Mouse (Mus musculus) MEL (cell line): ENCODE measurements around the gene Aff4. TPM values are rescaled to one million over a fixed set of nuclear protein-coding genes. Genes with fewer than 3 reads are reported as not detected.

Experiments
- GABPA ChIP-seq: IDR thresholded peaks from 2 replicates; pipeline ENCODE4 v1.6.1; 2012; ENCODE audit warnings: low read depth, mild to moderate bottlenecking, inconsistent platforms, low read length, improper control_type of control experiment, moderate library complexity
- GATA1 ChIP-seq: IDR thresholded peaks from 2 replicates; pipeline ENCODE4 v1.6.1; 2011; ENCODE audit warnings: low read depth, low read length, improper control_type of control experiment
- JUND ChIP-seq: IDR thresholded peaks from 2 replicates; pipeline ENCODE4 v1.6.1; 2011; ENCODE audit warnings: low read depth, mild to moderate bottlenecking, improper control_type of control experiment, low read length
- MAX ChIP-seq: IDR thresholded peaks from 2 replicates; pipeline ENCODE4 v1.6.1; 2011; ENCODE audit warnings: low read length, improper control_type of control experiment
- MXI1 ChIP-seq: IDR thresholded peaks from 2 replicates; pipeline ENCODE4 v1.6.1; 2011; ENCODE audit warnings: mild to moderate bottlenecking, low read depth, low read length, improper control_type of control experiment
- NELFE ChIP-seq: IDR thresholded peaks from 2 replicates; pipeline ENCODE4 v1.6.1; 2011; ENCODE audit warnings: low read depth, low read length, improper control_type of control experiment
- POLR2AphosphoS2 ChIP-seq: IDR thresholded peaks from 2 replicates; pipeline ENCODE4 v1.6.1; 2011; ENCODE audit warnings: low read length, improper control_type of control experiment
- POLR2AphosphoS5 ChIP-seq: IDR thresholded peaks from 2 replicates; pipeline ENCODE4 v1.6.1; 2012; ENCODE audit warnings: low read depth, borderline replicate concordance, mild to moderate bottlenecking, inconsistent platforms, low read length, moderate library complexity, mixed read lengths
- RAD21 ChIP-seq: IDR thresholded peaks from 2 replicates; pipeline ENCODE4 v1.6.1; 2011; ENCODE audit warnings: mild to moderate bottlenecking, low read depth, low read length, improper control_type of control experiment
- SIN3A ChIP-seq: IDR thresholded peaks from 2 replicates; pipeline ENCODE4 v1.6.1; 2012; ENCODE audit warnings: low read length, improper control_type of control experiment, inconsistent platforms
- TAL1 ChIP-seq: IDR thresholded peaks from 2 replicates; pipeline ENCODE4 v1.6.1; 2012; ENCODE audit warnings: mild to moderate bottlenecking, inconsistent platforms, low read length, moderate library complexity, mixed read lengths
- TCF12 ChIP-seq: IDR thresholded peaks from 2 replicates; pipeline ENCODE4 v1.6.1; 2014; ENCODE audit warnings: low read depth, mild to moderate bottlenecking, inconsistent platforms, low read length, improper control_type of control experiment, moderate library complexity
- ZNF384 ChIP-seq: IDR thresholded peaks from 2 replicates; pipeline ENCODE4 v1.6.1; 2012; ENCODE audit warnings: low read depth, mild to moderate bottlenecking, inconsistent platforms, low read length, improper control_type of control experiment
- polyA plus RNA-seq, 2 experiments: library from polyadenylated mRNA; stranded (reverse) in 1 of 2; unstranded in 1 of 2; fragments of >175 nt in 1 of 2; fragments of >200 nt in 1 of 2; gene quantifications; 2 replicates each; pipeline versions ENCODE4 v1.2.1 to v1.2.4; 2012; ENCODE audit warnings: low replicate concordance in 2 of 2, low read depth in 1 of 2; ENCODE audit not compliant: insufficient read length in 2 of 2, insufficient read depth in 1 of 2, missing spikeins in 1 of 2
- total RNA-seq: library from RNA; depleted of rRNA; stranded (reverse); fragments of 300-350 nt; gene quantifications from 2 replicates; pipeline ENCODE4 v1.2.3, GENCODE M21; 2012; rRNA removed

Gene Aff4
- total and polyA plus RNA-seq, 3 experiments: 29.0 to 268 (median 47.7) TPM

DNA sequence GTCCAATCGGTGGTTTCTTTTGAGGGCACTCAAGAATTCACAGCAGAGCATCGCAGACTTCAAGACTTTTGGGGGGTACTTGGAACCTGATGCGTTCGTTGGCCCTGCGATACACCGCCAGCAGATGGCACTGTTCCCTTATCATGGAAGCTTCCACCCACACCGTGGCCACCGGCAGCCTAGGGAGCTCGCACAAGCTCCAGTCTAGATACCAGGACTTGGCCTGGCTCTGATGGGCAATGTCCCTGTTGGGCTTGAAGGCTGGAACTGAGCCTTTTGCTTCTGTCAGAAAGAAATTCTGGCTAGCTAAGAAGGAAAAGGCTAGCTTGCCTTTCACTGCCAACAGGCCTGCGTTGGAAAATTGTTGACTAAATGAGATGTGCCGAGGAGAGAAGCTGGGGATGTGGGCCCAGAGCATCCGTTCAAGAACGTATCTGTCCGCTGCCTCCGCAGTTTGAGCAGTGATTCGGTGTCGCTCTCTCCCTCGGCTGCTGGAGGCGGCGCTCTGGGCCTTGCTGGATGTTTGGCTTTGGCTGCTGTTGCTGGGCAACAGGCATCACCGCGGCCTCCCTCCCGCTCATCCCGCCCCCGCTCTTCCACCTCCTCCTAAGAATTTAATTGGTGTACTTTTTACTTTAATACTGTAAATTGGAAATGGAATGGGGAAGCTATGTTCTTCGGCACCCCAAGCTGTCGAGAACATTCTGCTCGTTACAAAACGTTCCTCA lies 119.5 kb downstream of the Aff4 start, which contains the start of gene Gm9837 (continued):
- TF ChIP-seq ZNF384: peak; percentile 29; the same call in 1 of the 2 replicates
- TF ChIP-seq GABPA: no peak
- peak; percentile 72 for TF ChIP-seq SIN3A
- peak; percentile 63 for TF ChIP-seq MXI1
- TF ChIP-seq POLR2AphosphoS5: no peak
- TF ChIP-seq TCF12: no peak
- TF ChIP-seq TAL1: no peak
- TF ChIP-seq GATA1: peak; percentile 53; the same call in 1 of the 2 replicates
- no peak for TF ChIP-seq JUND
- TF ChIP-seq MAX: no peak; the same call in 1 of the 2 replicates
- TF ChIP-seq POLR2AphosphoS2: no peak
- TF ChIP-seq RAD21: no peak; the same call in none of the 2 replicates
- TF ChIP-seq NELFE: no peak

Other genes with a start within 250 kb of the Aff4 start
- gene Hspa4, start 50.4 kb upstream of the Aff4 start, total RNA-seq: 276 and 301 TPM in 2 replicates
- gene Hspa4, start 50.4 kb upstream of the Aff4 start, polyA plus RNA-seq: 100 to 1,000 TPM; 209 to 907 TPM
- gene Zcchc10, start 26.2 kb upstream of the Aff4 start, total RNA-seq: 9.9 and 11.6 TPM in 2 replicates
- gene Zcchc10, start 26.2 kb upstream of the Aff4 start, polyA plus RNA-seq: 100 to 1,000 TPM in 1 of 2 experiments, 10 to 100 TPM in 1; 36.2 to 169 TPM
- not detected in 2 replicates for gene Leap2, start 72.3 kb downstream of the Aff4 start, total RNA-seq
- under 1 TPM in 1 of 2 experiments, not detected in 1; 0.24 TPM for gene Leap2, start 72.3 kb downstream of the Aff4 start, polyA plus RNA-seq
- 72.4 and 85.3 TPM in 2 replicates for gene Uqcrq, start 80.0 kb downstream of the Aff4 start, total RNA-seq
- 1,000 to 10,000 TPM in 1 of 2 experiments, not detected in 1; 1,130 TPM for gene Uqcrq, start 80.0 kb downstream of the Aff4 start, polyA plus RNA-seq
- 0.42 and 0.49 TPM in 2 replicates for gene Gdf9, start 80.2 kb downstream of the Aff4 start, total RNA-seq
- gene Gdf9, start 80.2 kb downstream of the Aff4 start, polyA plus RNA-seq: under 1 TPM in 1 of 2 experiments, not detected in 1; 0.43 TPM
- gene Gm10447, start 106.3 kb downstream of the Aff4 start, total RNA-seq: not detected in 2 replicates
- gene Gm10447, start 106.3 kb downstream of the Aff4 start, polyA plus RNA-seq: not detected
- not detected in 2 replicates for gene Shroom1, start 106.4 kb downstream of the Aff4 start, total RNA-seq
- gene Shroom1, start 106.4 kb downstream of the Aff4 start, polyA plus RNA-seq: under 1 TPM in 1 of 2 experiments, not detected in 1; 0.19 TPM
- gene Gm9837, start 119.6 kb downstream of the Aff4 start, total RNA-seq: not detected in 2 replicates
- gene Gm9837, start 119.6 kb downstream of the Aff4 start, polyA plus RNA-seq: not detected
- gene Gm9945, start 129.3 kb downstream of the Aff4 start, total RNA-seq: not detected in 2 replicates
- not detected for gene Gm9945, start 129.3 kb downstream of the Aff4 start, polyA plus RNA-seq
- not detected in 2 replicates for gene Sowaha, start 129.4 kb downstream of the Aff4 start, total RNA-seq
- not detected for gene Sowaha, start 129.4 kb downstream of the Aff4 start, polyA plus RNA-seq
- 199 and 278 TPM in 2 replicates for gene Sept8, start 168.4 kb downstream of the Aff4 start, total RNA-seq
- 100 to 1,000 TPM; 196 to 294 TPM for gene Sept8, start 168.4 kb downstream of the Aff4 start, polyA plus RNA-seq
- 13.6 and 14.2 TPM in 2 replicates for gene Kif3a, start 216.5 kb downstream of the Aff4 start, total RNA-seq
- gene Kif3a, start 216.5 kb downstream of the Aff4 start, polyA plus RNA-seq: 10 to 100 TPM; 17.1 to 88.3 TPM